Mouse (Mus musculus) testis, adult 2 months (tissue): ENCODE data around the gene Sh3bgrl. TPM values are rescaled to one million over a fixed set of nuclear protein-coding genes. Genes with fewer than 3 reads are reported as not detected.

ENCODE experiments used
- H3K27ac ChIP-seq: fragments of 200-500 bp; 2 replicates; pipeline ENCODE4 v1.5.1; 2012; ENCODE audit warnings: low read depth, low read length; ENCODE audit not compliant: control insufficient read depth, insufficient read depth
- H3K27me3 ChIP-seq: fragments of 200-500 bp; 2 replicates; pipeline ENCODE4 v1.6.1; 2012; ENCODE audit warnings: mild to moderate bottlenecking, low read length, moderate library complexity; ENCODE audit not compliant: control insufficient read depth, insufficient read depth
- H3K36me3 ChIP-seq: fragments of 200-500 bp; 2 replicates; pipeline ENCODE4 v1.6.1; 2012; ENCODE audit warnings: mild to moderate bottlenecking, low read length; ENCODE audit not compliant: control insufficient read depth, insufficient read depth
- H3K4me1 ChIP-seq: fragments of 200-500 bp; 2 replicates; pipeline ENCODE4 v1.6.1; 2012; ENCODE audit warnings: low read length; ENCODE audit not compliant: control insufficient read depth, insufficient read depth
- H3K4me3 ChIP-seq: fragments of 200-500 bp; 2 replicates; pipeline ENCODE4 v1.5.1; 2012; ENCODE audit warnings: low read depth, mild to moderate bottlenecking, low read length, moderate library complexity, mixed read lengths; ENCODE audit not compliant: control insufficient read depth
- CTCF ChIP-seq: fragments of 200-500 bp; IDR thresholded peaks from 2 replicates; pipeline ENCODE4 v1.5.1; 2012; ENCODE audit warnings: low read depth, mild to moderate bottlenecking, inconsistent platforms, low read length, moderate library complexity; ENCODE audit not compliant: control insufficient read depth, insufficient read depth, insufficient replicate concordance
- POLR2A ChIP-seq: fragments of 200-500 bp; IDR thresholded peaks from 2 replicates; pipeline ENCODE4 v1.6.1; 2012; ENCODE audit warnings: low read depth, mild to moderate bottlenecking, inconsistent platforms, low read length, moderate library complexity; ENCODE audit not compliant: control insufficient read depth
- polyA plus RNA-seq: library from polyadenylated mRNA; depleted of rRNA; stranded (reverse); fragments of >200 nt; gene quantifications from 2 replicates; pipeline ENCODE4 v1.2.3, GENCODE M21; 2012; rRNA removed

The Sh3bgrl gene
- polyA plus RNA-seq, 1 experiment: 3.1 TPM

GRCm38 (mm10) chrX:109190969-109191368 is 95.8 kb downstream of the Sh3bgrl start:
- Histone ChIP-seq H3K36me3 (no peaks in the 10 kb centered on the region), H3K27me3 (no peaks in the 10 kb centered on the region), H3K27ac (peak overlapping the region; percentile 83), H3K4me1 (no peaks in the 10 kb centered on the region), H3K4me3 (peak overlapping the region; percentile 53; the same call in 1 of the 2 replicates)
- TF ChIP-seq POLR2A (no peak), CTCF (no peak)

- peak overlapping the region; percentile 83 for H3K27ac ChIP-seq
- H3K36me3 ChIP-seq: no peaks in the 10 kb centered on the region
- H3K4me1 ChIP-seq: no peaks in the 10 kb centered on the region
- no peaks in the 10 kb centered on the region for H3K27me3 ChIP-seq
- TF ChIP-seq CTCF: no peak
- no peak for TF ChIP-seq POLR2A
- peak overlapping the region; percentile 53 for H3K4me3 ChIP-seq
Measured at GRCm38 (mm10) chrX:109191436-109191835, 96.3 kb downstream of the Sh3bgrl start.

GRCm38 (mm10) chrX:109196468-109196867 is 101.3 kb downstream of the Sh3bgrl start, which contains the start of gene Gm6377:
Gene Gm6377 (plus strand): TSS chrX:109196756.
- TF ChIP-seq CTCF (no peak), POLR2A (no peak)

GRCm38 (mm10) chrX:109207843-109208242 is 112.7 kb downstream of the Sh3bgrl start:
- Histone ChIP-seq H3K27me3 (no peaks in the 10 kb centered on the region), H3K36me3 (no peaks in the 10 kb centered on the region), H3K27ac (no peak overlapping the region), H3K4me3 (no peak overlapping the region), H3K4me1 (no peaks in the 10 kb centered on the region)
- no peak for TF ChIP-seq POLR2A
- TF ChIP-seq CTCF: no peak

More at GRCm38 (mm10) chrX:109196468-109196867, 101.3 kb downstream of the Sh3bgrl start, which contains the start of gene Gm6377:
- Histone ChIP-seq H3K4me3 (no peak within 1 kb of the TSS), H3K4me1 (no peaks in the 10 kb centered on the region), H3K27me3 (no peaks in the 10 kb centered on the region), H3K36me3 (no peaks in the 10 kb centered on the region), H3K27ac (no peak within 1 kb of the TSS)

GRCm38 (mm10) chrX:109228720-109229119 is 133.6 kb downstream of the Sh3bgrl start:
- H3K27ac ChIP-seq: no peak overlapping the region
- no peaks in the 10 kb centered on the region for H3K27me3 ChIP-seq
- TF ChIP-seq POLR2A: no peak
- TF ChIP-seq CTCF: no peak
- H3K4me3 ChIP-seq: no peak overlapping the region
- H3K36me3 ChIP-seq: no peaks in the 10 kb centered on the region
- H3K4me1 ChIP-seq: no peaks in the 10 kb centered on the region

- H3K27ac ChIP-seq: no peak overlapping the region
- H3K4me3 ChIP-seq: no peak overlapping the region
- TF ChIP-seq POLR2A (no peak), CTCF (no peak)
- H3K4me1 ChIP-seq: no peaks in the 10 kb centered on the region
- no peaks in the 10 kb centered on the region for H3K36me3 ChIP-seq
- H3K27me3 ChIP-seq: no peaks in the 10 kb centered on the region
Measured at GRCm38 (mm10) chrX:109235383-109236036, 140.3 kb downstream of the Sh3bgrl start.

GRCm38 (mm10) chrX:109238163-109238562 is 143.0 kb downstream of the Sh3bgrl start:
- Histone ChIP-seq H3K27me3 (no peaks in the 10 kb centered on the region), H3K4me1 (no peaks in the 10 kb centered on the region), H3K4me3 (no peak overlapping the region), H3K36me3 (no peaks in the 10 kb centered on the region), H3K27ac (no peak overlapping the region)
- TF ChIP-seq CTCF (no peak), POLR2A (no peak)

Other genes with a start within 250 kb of the Sh3bgrl start
- 0.38 and 1.2 TPM in 2 replicates for gene Hmgn5, start 82.0 kb upstream of the Sh3bgrl start, polyA plus RNA-seq
- not detected in 2 replicates for gene Gm6377, start 101.4 kb downstream of the Sh3bgrl start, polyA plus RNA-seq